Mouse (Mus musculus): ENCODE measurements around the gene 4833423E24Rik. TPM values are rescaled to one million over a fixed set of nuclear protein-coding genes. Genes with fewer than 3 reads are reported as not detected.
A peak's percentile ranks its signal among the peaks of the same experiment; 100 is the strongest.

Gene 4833423E24Rik
- total RNA-seq (2022) = not detected

DNA sequence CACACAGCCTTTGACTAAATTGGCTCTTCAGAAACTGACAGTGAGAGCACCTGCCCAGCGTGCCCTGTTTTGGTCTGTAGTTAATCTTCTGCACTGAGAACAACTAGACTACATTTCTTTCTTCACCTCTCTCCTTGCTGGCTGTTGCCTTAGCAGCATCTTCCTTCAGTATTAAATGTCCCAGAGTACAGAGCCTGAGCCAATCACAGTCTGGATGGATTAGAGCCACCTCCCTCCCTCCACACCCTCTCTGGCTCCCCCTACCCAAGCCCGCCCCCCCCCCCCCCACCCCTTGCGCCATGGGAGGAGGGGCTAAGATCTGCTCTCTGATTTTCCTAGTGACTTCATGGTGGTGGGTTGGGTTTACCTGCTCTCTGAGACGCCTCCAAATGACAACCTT, at the start of gene 4833423E24Rik:
Gene 4833423E24Rik, minus strand, starts transcription at position 146 of the 400 bp plus-strand sequence.
- DNase-seq (ENCODE audit: low spot score) = no peak

DNA sequence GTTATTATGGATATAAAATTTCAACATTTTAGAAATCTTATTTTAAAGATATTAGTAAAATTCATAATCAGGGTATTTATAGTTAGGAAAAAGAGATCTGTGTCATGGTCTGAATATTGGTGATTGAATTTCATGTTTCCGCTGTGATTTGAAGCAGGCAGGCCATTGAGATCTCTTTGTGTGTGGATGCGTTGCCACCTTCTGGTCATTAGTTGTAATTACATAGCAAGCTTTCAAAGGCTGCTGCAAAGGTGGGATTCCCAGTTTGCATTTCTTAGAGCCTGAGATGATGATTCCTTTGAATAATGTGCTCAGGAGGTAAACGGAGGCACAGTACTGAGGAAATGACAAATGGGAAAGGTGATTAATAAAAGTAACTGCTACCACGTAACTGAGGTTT, 42.4 kb upstream of the 4833423E24Rik start:
- DNase-seq (ENCODE audit: low spot score) = peak; percentile 40

DNA sequence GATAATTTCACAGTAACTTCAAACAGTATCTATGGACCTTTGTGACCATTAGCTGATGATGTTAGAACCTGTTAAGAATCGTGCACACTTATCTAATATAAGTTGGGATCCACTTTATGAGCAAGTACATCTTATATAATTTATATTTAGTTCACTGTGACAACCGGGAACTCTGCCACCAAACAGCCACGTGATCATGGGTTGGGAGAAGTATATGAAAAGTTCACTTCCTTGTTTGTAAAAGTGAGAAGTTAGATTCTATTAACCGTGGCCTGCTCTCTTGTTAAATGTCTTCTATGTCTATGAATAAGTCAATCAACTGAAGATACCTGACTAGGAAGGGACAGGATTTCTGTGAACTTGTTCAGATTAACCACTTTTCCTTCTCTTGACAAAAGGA, 41.4 kb upstream of the 4833423E24Rik start:
- no peak for DNase-seq (ENCODE audit: low spot score)

DNA sequence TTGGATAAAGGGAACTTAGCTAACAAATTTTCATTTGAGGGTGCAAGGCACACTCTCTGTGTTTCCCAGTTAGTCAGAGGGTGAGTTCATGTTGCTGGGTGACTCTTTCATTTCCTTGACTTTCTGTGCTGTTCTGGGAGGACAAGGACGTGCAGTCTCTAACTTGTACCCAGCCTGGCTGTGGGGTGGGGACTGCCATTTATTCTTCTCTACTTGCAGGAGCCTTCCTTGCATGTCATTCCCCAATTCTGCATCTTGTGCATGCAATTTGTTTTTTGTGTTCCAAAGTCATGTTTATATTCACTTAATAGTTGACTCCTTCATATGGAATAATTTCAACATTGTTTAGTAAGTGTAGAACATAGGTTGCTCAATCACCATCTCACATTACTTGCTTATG, 36.0 kb upstream of the 4833423E24Rik start:
- no peak for DNase-seq (ENCODE audit: low spot score)

- DNase-seq (ENCODE audit: low spot score) = no peak
Observed at GRCm38 (mm10) chr2:85533934-85534333, 15.1 kb upstream of the 4833423E24Rik start.

GRCm38 (mm10) chr2:85532082-85532778, 13.4 kb upstream of the 4833423E24Rik start:
- DNase-seq (ENCODE audit: low spot score) = no peak

GRCm38 (mm10) chr2:85522859-85523489, 4.2 kb upstream of the 4833423E24Rik start:
- no peak for DNase-seq (ENCODE audit: low spot score)

DNA sequence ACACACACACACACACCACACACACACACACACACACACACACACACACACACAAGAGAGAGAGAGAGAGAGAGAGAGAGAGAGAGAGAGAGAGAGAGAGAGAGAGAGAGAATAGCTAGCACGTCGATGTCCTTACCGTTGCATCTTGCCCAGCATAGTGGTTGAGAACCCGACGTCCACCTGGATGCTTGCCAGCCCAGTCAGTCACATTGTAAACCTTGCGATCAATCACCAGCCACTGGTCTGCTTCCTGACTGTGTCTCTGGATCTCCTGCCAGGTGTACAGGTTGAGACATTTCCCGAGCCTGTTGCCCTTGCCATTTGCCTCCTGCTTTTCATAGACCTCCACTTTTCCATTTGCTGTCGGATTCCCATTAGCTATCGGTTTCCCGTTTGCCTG, 532 bp downstream of the 4833423E24Rik start:
- DNase-seq (ENCODE audit: low spot score) = no peak

DNA sequence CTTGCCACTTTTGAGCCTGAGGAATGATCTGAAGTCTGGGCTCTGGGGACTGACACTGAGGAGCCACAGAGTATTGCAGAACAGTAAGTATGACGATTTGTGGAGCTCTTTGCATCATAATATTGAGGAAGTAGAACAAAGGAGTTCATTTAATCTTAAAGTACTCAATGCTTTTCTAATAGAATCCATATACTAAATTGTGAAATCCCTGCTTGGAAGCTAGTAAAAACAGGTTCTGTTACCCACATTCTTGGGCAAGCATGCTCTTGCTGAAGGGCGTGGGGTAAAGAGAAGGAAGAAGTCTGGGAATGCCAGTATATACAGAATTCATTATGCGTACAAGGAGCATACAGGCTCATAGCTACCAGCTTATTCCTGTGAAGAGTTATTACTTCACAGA, 8.4 kb downstream of the 4833423E24Rik start:
- DNase-seq (ENCODE audit: low spot score) = no peak

DNA sequence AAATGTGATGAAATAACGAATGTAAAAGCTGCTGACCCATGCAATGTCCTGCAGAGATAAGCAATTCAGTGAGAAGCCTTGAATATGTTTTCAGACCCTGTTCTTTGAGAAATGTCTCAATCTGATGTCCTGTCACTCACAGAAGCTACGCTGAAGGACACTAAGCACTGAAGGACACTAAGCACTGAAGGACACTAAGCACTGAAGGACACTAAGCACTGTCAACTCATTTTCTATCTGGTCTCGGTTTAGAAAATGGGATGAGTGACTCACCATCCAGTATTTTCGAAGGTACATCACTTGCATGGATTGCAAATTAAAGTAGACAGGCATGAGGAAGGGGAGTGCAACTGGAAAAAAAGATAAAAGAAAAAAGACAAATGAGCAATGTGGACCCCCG, 28.4 kb downstream of the 4833423E24Rik start:
- no peak for DNase-seq (ENCODE audit: low spot score)

DNA sequence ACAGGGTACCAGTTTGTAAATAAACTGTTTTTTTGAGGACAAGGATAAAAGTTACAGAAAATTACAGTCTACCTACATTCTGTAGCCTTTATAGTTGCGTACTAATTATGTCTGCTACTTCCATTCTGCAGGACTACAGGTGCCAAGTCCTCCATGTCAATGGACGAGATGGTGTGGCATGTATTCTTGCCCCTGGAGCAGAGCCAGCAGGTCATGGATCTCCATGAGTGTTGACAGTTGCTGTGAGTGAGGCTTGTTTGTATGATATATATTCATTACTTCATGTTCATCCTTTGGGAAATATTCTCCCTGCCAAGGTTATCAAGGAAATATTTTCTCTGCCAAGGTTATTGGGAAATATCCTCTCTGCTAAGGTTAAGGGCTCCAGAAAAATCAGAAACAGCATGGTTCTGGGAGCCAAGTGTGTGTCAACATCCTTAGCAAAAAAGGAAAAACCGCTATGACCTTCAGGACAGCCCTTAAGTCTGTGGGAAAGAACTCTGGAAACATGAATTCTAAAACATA, 52.0 kb downstream of the 4833423E24Rik start:
- peak; percentile 33 for DNase-seq (ENCODE audit: low spot score)

DNA sequence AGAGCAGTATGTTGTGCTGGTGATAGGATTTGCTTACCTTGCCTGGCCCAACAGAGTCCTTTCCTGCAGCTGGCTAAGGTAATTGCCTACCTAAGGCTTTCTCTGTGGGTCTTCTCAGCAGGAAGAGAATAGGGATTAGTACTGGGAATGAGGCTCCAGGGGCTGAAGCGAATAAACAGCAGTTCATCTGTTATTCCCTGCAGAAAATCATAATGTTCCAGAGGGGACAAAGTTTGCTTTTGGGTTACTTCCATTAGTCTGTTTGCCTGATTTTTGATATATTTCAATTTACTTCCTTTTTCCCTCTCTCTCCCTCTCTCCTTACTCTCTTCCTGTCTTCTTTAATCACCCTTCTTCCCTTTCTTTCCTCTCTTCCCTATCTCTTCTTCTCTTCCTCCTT, 75.3 kb downstream of the 4833423E24Rik start, which contains the start of gene Olfr995:
Gene Olfr995, minus strand, starts transcription at position 101 of the 400 bp plus-strand sequence.
- DNase-seq (ENCODE audit: low spot score) = no peak

DNA sequence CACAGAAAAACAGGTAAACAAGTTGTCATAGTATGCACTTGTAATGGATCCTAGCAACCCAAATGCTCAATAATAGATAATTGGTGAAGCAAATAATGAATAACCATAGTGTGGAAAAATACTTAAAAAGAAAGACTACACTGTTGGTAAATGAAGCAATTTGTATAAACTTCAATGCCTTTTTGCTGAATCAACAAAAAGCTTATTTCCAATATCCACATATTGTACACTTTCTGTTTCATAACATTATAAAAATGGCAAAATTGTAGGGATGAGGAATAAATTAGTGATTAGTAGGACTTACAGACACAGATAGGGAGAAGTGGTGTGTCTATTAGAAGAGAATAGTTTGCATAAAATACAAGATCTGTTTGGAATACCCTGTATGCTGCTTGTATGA, 76.3 kb downstream of the 4833423E24Rik start:
- DNase-seq (ENCODE audit: low spot score) = no peak

DNA sequence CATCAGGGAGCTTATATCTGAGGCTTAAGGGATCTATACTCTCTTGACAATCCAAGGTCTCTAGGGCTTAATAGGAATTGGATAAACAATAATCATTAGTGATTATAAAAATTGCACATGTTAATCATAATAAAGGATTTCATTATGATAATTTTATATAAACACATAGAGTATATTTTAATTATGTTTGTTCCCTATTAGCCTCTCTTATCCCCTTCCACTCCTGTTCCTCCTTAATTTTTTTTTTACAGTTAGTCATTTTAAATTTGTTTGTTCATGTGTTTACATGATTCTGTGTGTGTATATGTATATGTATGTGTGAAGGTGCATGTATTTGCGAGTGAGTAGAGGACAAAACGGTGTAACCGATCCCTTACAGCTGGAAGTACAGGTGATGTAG, 82.5 kb downstream of the 4833423E24Rik start, which contains the start of gene Olfr994:
Gene Olfr994, minus strand, starts transcription at position 101 of the 400 bp plus-strand sequence.
- DNase-seq (ENCODE audit: low spot score) = no peak

Other genes starting within 250 kb of the 4833423E24Rik start
- not detected for gene Olfr987, start 179.7 kb downstream of the 4833423E24Rik start, total RNA-seq (2022)
- not detected for gene Olfr988, start 155.8 kb downstream of the 4833423E24Rik start, total RNA-seq (2022)
- not detected for gene Olfr992, start 109.6 kb downstream of the 4833423E24Rik start, total RNA-seq (2022)
- not detected for gene Olfr993, start 104.1 kb downstream of the 4833423E24Rik start, total RNA-seq (2022)
- gene Olfr994, start 82.6 kb downstream of the 4833423E24Rik start, total RNA-seq (2022) = not detected
- gene Olfr995, start 75.4 kb downstream of the 4833423E24Rik start, total RNA-seq (2022) = not detected
- gene Olfr996, start 60.2 kb upstream of the 4833423E24Rik start, total RNA-seq (2022) = not detected
- not detected for gene Olfr998, start 69.9 kb upstream of the 4833423E24Rik start, total RNA-seq (2022)
- not detected for gene Olfr1000, start 92.9 kb upstream of the 4833423E24Rik start, total RNA-seq (2022)
- gene Olfr1002, start 131.7 kb upstream of the 4833423E24Rik start, total RNA-seq (2022) = not detected
- not detected for gene Olfr154, start 145.4 kb upstream of the 4833423E24Rik start, total RNA-seq (2022)
- gene Olfr1006, start 159.7 kb upstream of the 4833423E24Rik start, total RNA-seq (2022) = not detected
- not detected for gene Olfr1008, start 170.4 kb upstream of the 4833423E24Rik start, total RNA-seq (2022)
- gene Olfr1009, start 196.4 kb upstream of the 4833423E24Rik start, total RNA-seq (2022) = not detected
- gene Olfr1012, start 243.7 kb upstream of the 4833423E24Rik start, total RNA-seq (2022) = not detected
- gene Olfr1013, start 248.1 kb upstream of the 4833423E24Rik start, total RNA-seq (2022) = not detected

Measured in heart, adult 8-10 months (tissue).